Mouse (Mus musculus) kidney, adult 2 months (tissue): ENCODE results near the gene Grhl1. TPM values are rescaled to one million over a fixed set of nuclear protein-coding genes. Genes with fewer than 3 reads are reported as not detected.
"Not testable (repeated sequence)": the region's sequence is repeated elsewhere in the genome, so short reads cannot be mapped to it uniquely, and the experiment has no call there.

Source experiments
- DNase-seq: peaks from one replicate; pipeline ENCODE4 v3.0.0; 2021
- H3K27ac ChIP-seq: fragments of 200-500 bp; 2 replicates; pipeline ENCODE4 v1.5.1; 2012; ENCODE audit warnings: low read depth, low read length, control low read depth, inconsistent platforms; ENCODE audit not compliant: insufficient read depth
- H3K27me3 ChIP-seq: fragments of 200-500 bp; replicated peaks from 2 replicates; pipeline ENCODE4 v1.6.1; 2012; ENCODE audit warnings: mild to moderate bottlenecking, moderate library complexity, low read length, inconsistent platforms; ENCODE audit not compliant: control insufficient read depth, insufficient read depth
- H3K36me3 ChIP-seq: fragments of 200-500 bp; 2 replicates; pipeline ENCODE4 v1.6.1; 2012; ENCODE audit warnings: mild to moderate bottlenecking, moderate library complexity, low read length, inconsistent platforms; ENCODE audit not compliant: control insufficient read depth, insufficient read depth
- H3K4me1 ChIP-seq: fragments of 200-500 bp; 2 replicates; pipeline ENCODE4 v1.6.1; 2011; ENCODE audit warnings: low read length; ENCODE audit not compliant: control insufficient read depth, insufficient read depth
- H3K4me3 ChIP-seq: fragments of 200-500 bp; 2 replicates; pipeline ENCODE4 v1.5.1; 2011; ENCODE audit warnings: mild to moderate bottlenecking, low read depth, low read length, control low read depth; ENCODE audit not compliant: insufficient read depth
- CTCF ChIP-seq: fragments of 200-500 bp; conservative IDR thresholded peaks from 2 replicates; pipeline ENCODE4 v1.5.1; 2011; ENCODE audit warnings: low read depth, mild to moderate bottlenecking, control low read depth, low read length, moderate library complexity, mixed read lengths; ENCODE audit not compliant: insufficient read depth, insufficient read length
- POLR2A ChIP-seq: fragments of 200-500 bp; IDR thresholded peaks from one replicate; pipeline ENCODE4 v1.6.1; 2011; ENCODE audit warnings: low read depth, low read length, control low read depth
- WGBS: fragments of 180-500 bp; shearing (Covaris S2); methylation state at CpG from one replicate; pipeline ENCODE4 v1.1.7; 2018; 5-methylcytosine and 5-hydroxymethylcytosine counted together
- polyA plus RNA-seq: library from polyadenylated mRNA; depleted of rRNA; stranded (reverse); fragments of >200 nt; gene quantifications from 2 replicates; pipeline ENCODE4 v1.2.3, GENCODE M21; 2012; rRNA removed

Grhl1 gene
- polyA plus RNA-seq = 0.67 and 0.72 TPM in 2 replicates

DNA sequence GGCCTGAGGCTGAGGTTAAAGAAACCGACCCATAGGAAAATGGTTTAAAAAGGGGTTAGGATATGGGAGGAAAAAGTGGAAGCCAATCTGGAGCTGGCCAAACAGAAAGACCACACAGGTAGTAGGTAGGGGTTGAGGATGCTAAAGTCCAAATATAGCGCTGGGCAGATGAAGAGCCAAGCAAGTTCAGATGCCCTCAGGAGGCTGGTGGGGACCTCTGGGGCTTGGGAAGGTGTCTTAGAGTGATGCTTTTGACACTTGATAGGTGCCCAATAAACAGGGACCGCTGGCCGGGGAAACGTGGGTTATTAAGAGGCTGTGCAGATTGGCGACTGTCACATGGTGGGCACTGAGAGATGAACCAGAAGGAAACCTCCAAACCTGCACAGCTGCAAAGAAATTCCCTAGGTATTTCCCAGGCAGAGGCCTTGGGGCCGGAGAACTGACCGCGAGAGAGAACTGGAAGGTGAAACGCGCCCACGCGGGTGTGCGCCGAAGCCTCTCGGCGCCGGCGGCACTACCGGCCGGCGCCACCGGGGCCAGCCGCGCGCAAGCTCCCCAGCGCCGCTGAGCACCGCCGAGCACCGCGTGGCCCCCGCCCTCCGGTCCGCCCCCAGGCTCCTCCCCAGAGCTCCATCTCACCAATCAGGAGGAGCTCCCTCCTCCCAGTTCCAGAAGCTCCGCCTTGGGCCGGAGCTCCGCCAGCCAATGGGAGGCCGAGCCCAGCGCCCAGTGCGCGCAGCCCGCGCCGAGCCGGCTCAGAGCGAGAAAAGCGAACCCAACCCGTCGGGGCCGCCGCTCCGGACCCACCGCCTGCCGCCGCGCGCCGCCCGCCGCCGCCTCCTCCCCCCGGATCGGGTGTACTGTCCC lies at the start of gene Grhl1:
TSS of gene Grhl1 (plus strand) at position 761 of the 870 bp plus-strand sequence.
- WGBS = 4% methylated on average over 57 of the region's 64 CpGs
- no peak within 1 kb of the TSS for H3K27ac ChIP-seq
- no peaks in the 10 kb centered on the region; the same call in 1 of the 2 replicates for H3K4me1 ChIP-seq
- TF ChIP-seq POLR2A (no peak), CTCF (no peak)
- peak; percentile 96 for DNase-seq
- H3K4me3 ChIP-seq = peak within 1 kb of the TSS; percentile 69
- peaks cover 2% of the 10 kb centered on the region; the same call in 1 of the 2 replicates for H3K27me3 ChIP-seq
- H3K36me3 ChIP-seq = no peaks in the 10 kb centered on the region

GRCm38 (mm10) chr12:24525065-24525464 lies 47.0 kb upstream of the Grhl1 start:
- WGBS = 88% methylated on average over 7 of the region's 7 CpGs
- not testable (repeated sequence) for H3K36me3 ChIP-seq, H3K27ac ChIP-seq, H3K4me3 ChIP-seq, H3K4me1 ChIP-seq, H3K27me3 ChIP-seq, DNase-seq

DNA sequence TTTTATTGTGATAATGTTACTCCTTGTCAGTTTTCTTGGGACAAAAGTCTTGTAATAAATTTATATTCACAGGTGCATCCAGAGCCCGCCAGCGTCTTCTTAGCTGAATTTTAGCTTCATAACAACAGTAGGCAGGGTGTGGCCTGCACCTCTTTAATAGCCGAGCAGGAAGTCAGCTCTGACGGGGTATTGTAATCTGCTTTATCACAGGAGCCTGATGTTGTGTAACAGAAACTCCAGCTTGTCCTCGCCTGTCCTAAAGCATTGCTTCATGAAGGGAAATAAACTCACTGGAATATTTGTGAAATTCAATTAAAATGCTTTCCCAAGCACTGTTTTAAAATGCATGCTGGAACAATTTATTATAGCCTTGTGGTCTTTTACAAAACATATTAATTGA lies 35.7 kb upstream of the Grhl1 start:
- no peaks in the 10 kb centered on the region for H3K27me3 ChIP-seq
- no peak overlapping the region for H3K27ac ChIP-seq
- 62% methylated on average over 5 of the region's 5 CpGs for WGBS
- no peaks in the 10 kb centered on the region for H3K36me3 ChIP-seq
- TF ChIP-seq CTCF (no peak), POLR2A (no peak)
- H3K4me3 ChIP-seq = no peak overlapping the region
- no peaks in the 10 kb centered on the region for H3K4me1 ChIP-seq
- peak; percentile 7 for DNase-seq

GRCm38 (mm10) chr12:24537201-24537600 lies 34.9 kb upstream of the Grhl1 start:
- DNase-seq = no peak
- Histone ChIP-seq H3K4me1 (no peaks in the 10 kb centered on the region), H3K27me3 (no peaks in the 10 kb centered on the region), H3K27ac (no peak overlapping the region), H3K4me3 (no peak overlapping the region), H3K36me3 (no peaks in the 10 kb centered on the region)
- 72% methylated on average over 2 of the region's 2 CpGs for WGBS
- TF ChIP-seq POLR2A (no peak), CTCF (no peak)

DNA sequence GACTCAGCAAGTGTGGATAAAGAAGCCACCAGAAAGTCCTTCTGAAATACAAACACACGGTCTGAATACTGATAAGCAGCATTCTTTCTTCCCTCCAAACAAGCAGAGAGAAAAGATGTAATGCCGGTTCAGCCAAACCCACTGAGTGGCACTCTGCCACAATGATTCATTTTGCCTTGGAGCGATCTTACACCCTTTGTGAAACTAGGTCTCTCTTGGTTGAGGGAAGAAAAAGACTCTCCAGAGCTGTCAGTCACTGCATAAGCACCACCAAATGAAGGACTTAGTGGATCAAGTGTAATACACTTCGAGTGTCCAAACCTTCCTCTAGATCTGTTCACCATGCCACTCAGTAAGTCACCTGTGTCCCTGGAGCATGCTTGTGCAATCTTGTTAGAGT lies 34.1 kb upstream of the Grhl1 start:
- H3K27me3 ChIP-seq = no peaks in the 10 kb centered on the region
- no peak for DNase-seq

DNA sequence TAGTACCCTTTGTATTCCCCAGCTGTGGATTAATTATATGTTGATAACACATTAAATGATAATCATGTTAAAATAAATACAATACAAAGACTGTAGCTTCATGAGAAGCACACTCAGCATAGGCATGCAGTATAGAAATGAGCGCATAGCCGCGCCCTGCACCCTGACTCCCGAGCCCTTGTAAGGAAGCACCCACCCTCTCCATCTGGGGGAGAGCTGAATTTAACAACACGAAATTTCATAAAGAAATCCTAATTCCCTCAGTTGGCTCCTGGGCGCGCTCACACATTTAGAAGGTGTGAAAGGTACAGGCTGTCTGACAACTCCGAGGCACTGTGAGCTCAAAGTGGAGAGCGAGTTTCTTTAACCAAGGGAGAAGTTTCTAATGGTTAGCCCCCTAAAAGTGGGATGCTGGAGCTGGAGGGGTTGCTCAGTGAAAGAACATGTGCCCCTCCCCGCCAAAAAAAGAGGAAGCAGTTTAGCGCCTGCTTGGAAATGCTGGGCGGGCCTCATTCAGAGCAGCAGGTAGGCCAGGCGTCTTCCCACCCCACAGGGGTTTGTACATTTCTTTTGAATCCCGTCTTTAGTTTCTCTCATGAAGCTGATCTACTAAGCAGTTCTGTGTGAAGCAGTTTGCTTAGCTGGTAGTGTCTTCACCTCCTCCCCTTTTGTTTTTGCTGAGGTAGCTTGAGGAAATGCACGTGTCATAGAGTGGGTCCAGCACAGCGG lies 30.5 kb upstream of the Grhl1 start:
- Histone ChIP-seq H3K4me3 (no peak overlapping the region), H3K36me3 (no peaks in the 10 kb centered on the region), H3K27me3 (no peaks in the 10 kb centered on the region), H3K4me1 (no peaks in the 10 kb centered on the region), H3K27ac (no peak overlapping the region)
- TF ChIP-seq POLR2A = no peak
- no peak for DNase-seq
- WGBS = 91% methylated on average over 16 of the region's 16 CpGs

More for the DNA sequence above, 34.1 kb upstream of the Grhl1 start:
- Histone ChIP-seq H3K27ac (no peak overlapping the region), H3K4me3 (no peak overlapping the region), H3K4me1 (no peaks in the 10 kb centered on the region), H3K36me3 (no peaks in the 10 kb centered on the region)
- no peak for TF ChIP-seq CTCF
- no peak for TF ChIP-seq POLR2A
- WGBS = 84% methylated on average over 4 of the region's 4 CpGs

DNA sequence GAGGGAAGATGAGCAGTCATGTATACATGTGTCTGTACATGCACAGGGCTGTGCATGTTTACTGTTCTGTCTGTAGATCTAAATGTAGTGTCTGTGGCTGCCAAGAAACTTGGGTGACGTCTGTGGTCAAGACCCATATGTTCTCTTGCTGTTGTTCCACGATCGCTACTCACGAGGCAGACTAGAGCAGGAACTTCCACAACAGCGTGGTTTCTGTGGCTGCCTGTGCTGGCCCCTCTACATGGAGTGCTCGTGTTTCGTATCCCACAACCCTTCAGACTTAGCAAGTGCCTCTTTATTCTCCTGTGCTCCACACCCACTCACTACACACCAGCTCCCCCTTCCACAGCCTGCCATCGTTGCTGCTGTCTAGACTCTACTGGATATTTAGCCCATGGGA lies 24.4 kb upstream of the Grhl1 start:
- Histone ChIP-seq H3K4me3 (no peak overlapping the region), H3K36me3 (no peaks in the 10 kb centered on the region), H3K27me3 (no peaks in the 10 kb centered on the region), H3K27ac (no peak overlapping the region), H3K4me1 (no peaks in the 10 kb centered on the region)
- DNase-seq = no peak
- TF ChIP-seq POLR2A (no peak), CTCF (no peak)
- 85% methylated on average over 8 of the region's 8 CpGs for WGBS
